18 mouse cellular contexts compared by ENCODE assay signal in the genomic region with DNA sequence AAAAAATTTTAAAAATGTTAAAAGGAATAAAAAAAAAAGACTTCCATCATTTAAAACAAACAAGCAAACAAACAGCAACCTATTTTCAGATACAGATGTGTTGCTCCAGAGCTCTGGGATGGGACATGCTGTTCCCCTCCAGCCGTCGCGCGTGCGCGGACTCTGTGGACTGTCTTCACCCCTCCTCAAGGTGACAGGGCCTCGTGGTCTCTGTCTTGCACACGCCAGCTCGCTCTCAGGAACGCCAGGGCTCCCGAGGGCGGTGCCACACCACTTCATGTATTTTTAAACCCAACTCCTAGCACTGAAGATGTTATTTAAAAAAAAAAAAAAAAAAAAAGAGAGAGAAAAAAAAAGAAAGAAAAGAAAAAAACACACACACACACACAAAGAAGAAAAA. TPM values are rescaled to one million over a fixed set of nuclear protein-coding genes. Genes with fewer than 3 reads are reported as not detected.
"Had no signal": no experiment of that assay in that cellular context is flagged by ENCODE, and none has a peak within 500 bp of the region (broad histone marks: within the 10 kb centered on the region; RNA-seq: fewer than 3 reads in every experiment).

No protein-coding gene starts in this region.

- DNase-seq: kidney, postnatal 10 days; kidney, postnatal 4 days; liver; liver, embryonic 13.5 days; liver, postnatal 0 days; lung, postnatal 36 days; right cerebral cortex, adult 18-20 months; right cerebral cortex, postnatal 25 days; thymus, adult 18-20 months; thymus, postnatal 14 days had no signal

- H3K4me1 ChIP-seq: limb, embryonic 12.5 days; liver, embryonic 13.5 days; lung, embryonic 15.5 days; midbrain, embryonic 13.5 days had no signal

- H3K4me2 ChIP-seq: limb, embryonic 12.5 days; liver, embryonic 13.5 days; lung, embryonic 15.5 days; midbrain, embryonic 13.5 days had no signal

- ATAC-seq: liver, postnatal 0 days; midbrain, embryonic 13.5 days had no signal

- H3K4me3 ChIP-seq: layer of hippocampus, adult 2 months; limb, embryonic 12.5 days; liver, embryonic 13.5 days; lung, embryonic 15.5 days; midbrain, embryonic 13.5 days had no signal

- H3K27me3 ChIP-seq: limb, embryonic 12.5 days; liver, embryonic 13.5 days; lung, embryonic 15.5 days; midbrain, embryonic 13.5 days had no signal

- H3K9me3 ChIP-seq: limb, embryonic 12.5 days; liver, embryonic 13.5 days; lung, embryonic 15.5 days; midbrain, embryonic 13.5 days had no signal

- H3K27ac ChIP-seq: layer of hippocampus, adult 2 months; limb, embryonic 12.5 days; liver, embryonic 13.5 days; lung, embryonic 15.5 days; midbrain, embryonic 13.5 days had no signal

- H3K9ac ChIP-seq: limb, embryonic 12.5 days; liver, embryonic 13.5 days; liver, postnatal 0 days; lung, embryonic 15.5 days; midbrain, embryonic 13.5 days had no signal

RNA-seq across cellular contexts. Expression of a gene that starts 35.2 kb away (rescaled TPM):
- total RNA-seq: layer of hippocampus, postnatal 10 days; left cerebral cortex, postnatal 36 days; midbrain, postnatal 0 days had no signal
- polyA plus RNA-seq: midbrain, embryonic 13.5 days; midbrain, postnatal 0 days; neural tube, embryonic 14.5 days had no signal

RNA-seq across cellular contexts. Expression of a gene that starts 47.2 kb away (rescaled TPM):
- total RNA-seq: midbrain, postnatal 0 days had no signal
- polyA plus RNA-seq: liver, embryonic 13.5 days had no signal
